Mouse (Mus musculus): ENCODE measurements around the gene F8. TPM values are rescaled to one million over a fixed set of nuclear protein-coding genes. Genes with fewer than 3 reads are reported as not detected.

F8 gene
- polyA plus RNA-seq, 1 experiment from 2014 or later: 4.2 TPM

DNA sequence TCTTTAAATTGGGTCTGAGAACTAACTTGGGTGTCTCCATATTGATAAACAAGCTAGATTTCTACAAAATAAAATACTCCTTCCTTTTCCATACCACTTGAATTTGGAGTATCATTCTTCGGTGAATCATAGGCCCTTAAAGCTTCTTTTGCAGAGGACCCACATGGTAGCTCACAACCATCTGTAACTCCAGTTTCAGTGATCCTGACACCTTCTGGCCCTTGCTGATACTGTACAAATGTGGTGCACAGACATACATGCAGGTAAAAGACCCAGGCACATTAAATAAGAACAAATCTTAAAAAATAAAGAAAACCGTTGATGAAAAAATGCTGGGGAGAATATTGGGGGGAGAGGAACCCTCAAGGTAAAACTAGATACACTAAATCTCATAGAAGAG lies 244.2 kb downstream of the F8 start:
- Histone ChIP-seq H3K4me2 (ENCODE audit: low read length) (no peak overlapping the region), H3K4me3 (replicated peaks; ENCODE audit: low read depth, low read length) (no peak overlapping the region), H3K4me1 (replicated peaks; ENCODE audit: insufficient read depth, low read length) (no peaks in the 10 kb centered on the region), H3K9me3 (replicated peaks; ENCODE audit: low read length) (no peaks in the 10 kb centered on the region), H3K27me3 (ENCODE audit: insufficient read depth, low read length) (no peaks in the 10 kb centered on the region), H3K36me3 (ENCODE audit: insufficient read depth, low read length) (no peaks in the 10 kb centered on the region), H3K27ac (no peak overlapping the region), H3K9ac (ENCODE audit: low read depth, low read length) (no peak overlapping the region)
- WGBS: 94% methylated on average over 2 of the region's 2 CpGs
- ATAC-seq (replicated peaks; ENCODE audit: low FRiP score, low read depth): no peak
- no peak for TF ChIP-seq CTCF (IDR thresholded peaks at IDR 0.05; ENCODE audit: low read depth)
- DNase-seq (ENCODE audit: low spot score): no peak

DNA sequence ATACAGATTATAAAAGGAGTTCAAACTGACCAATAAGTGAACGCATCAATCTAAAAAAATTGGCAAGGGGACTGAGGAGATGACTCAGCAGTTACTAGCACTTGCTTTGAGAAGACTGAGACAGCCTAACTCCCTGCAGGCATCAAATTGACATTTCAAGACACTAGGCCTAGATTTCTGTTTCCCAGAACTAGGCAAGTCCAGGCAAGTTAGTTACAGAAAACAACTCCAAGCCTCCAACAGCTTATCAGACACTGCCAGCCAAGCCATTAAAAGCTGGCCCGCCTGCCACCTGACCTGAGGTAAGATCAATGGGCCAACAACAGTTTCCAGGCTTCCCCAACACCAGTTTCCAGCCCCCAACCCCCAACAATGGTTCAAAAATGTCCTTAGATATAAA lies 244.7 kb downstream of the F8 start:
- TF ChIP-seq CTCF (IDR thresholded peaks at IDR 0.05; ENCODE audit: low read depth): no peak
- H3K4me2 ChIP-seq (ENCODE audit: low read length): no peak overlapping the region
- H3K9me3 ChIP-seq (replicated peaks; ENCODE audit: low read length): no peaks in the 10 kb centered on the region
- ATAC-seq (replicated peaks; ENCODE audit: low FRiP score, low read depth) (no peak), DNase-seq (ENCODE audit: low spot score) (no peak)
- no peak overlapping the region for H3K9ac ChIP-seq (ENCODE audit: low read depth, low read length)
- H3K4me3 ChIP-seq (replicated peaks; ENCODE audit: low read depth, low read length): no peak overlapping the region
- no peaks in the 10 kb centered on the region for H3K4me1 ChIP-seq (replicated peaks; ENCODE audit: insufficient read depth, low read length)
- H3K27ac ChIP-seq: no peak overlapping the region
- 82% methylated on average over 2 of the region's 2 CpGs for WGBS
- H3K36me3 ChIP-seq (ENCODE audit: insufficient read depth, low read length): no peaks in the 10 kb centered on the region
- no peaks in the 10 kb centered on the region for H3K27me3 ChIP-seq (ENCODE audit: insufficient read depth, low read length)

DNA sequence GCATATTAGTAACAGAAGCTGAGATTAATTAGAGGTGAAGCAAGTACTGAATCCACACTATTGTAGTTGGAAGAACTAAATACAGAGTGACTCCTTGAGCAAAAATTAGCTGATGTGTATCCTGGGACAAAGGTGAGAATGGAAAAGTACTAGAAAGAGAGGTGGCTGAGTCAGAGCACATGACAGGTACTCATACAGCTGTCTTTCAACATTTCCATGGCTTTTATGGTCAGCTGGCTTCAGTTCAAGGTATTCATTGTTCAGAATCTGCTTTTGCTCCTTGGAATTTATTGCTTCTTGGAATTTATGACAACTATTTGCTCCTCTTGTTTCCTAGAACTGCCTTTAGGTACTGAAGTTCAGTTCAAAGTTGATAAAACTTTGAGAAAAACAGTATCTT lies 245.5 kb downstream of the F8 start:
- no peak for TF ChIP-seq CTCF (IDR thresholded peaks at IDR 0.05; ENCODE audit: low read depth)
- H3K4me3 ChIP-seq (replicated peaks; ENCODE audit: low read depth, low read length): no peak overlapping the region
- no peak for ATAC-seq (replicated peaks; ENCODE audit: low FRiP score, low read depth)
- DNase-seq (ENCODE audit: low spot score): no peak
- no peak overlapping the region for H3K27ac ChIP-seq
- H3K9me3 ChIP-seq (replicated peaks; ENCODE audit: low read length): no peaks in the 10 kb centered on the region
- H3K9ac ChIP-seq (ENCODE audit: low read depth, low read length): no peak overlapping the region
- no peaks in the 10 kb centered on the region for H3K4me1 ChIP-seq (replicated peaks; ENCODE audit: insufficient read depth, low read length)
- no peak overlapping the region for H3K4me2 ChIP-seq (ENCODE audit: low read length)
- no peaks in the 10 kb centered on the region for H3K27me3 ChIP-seq (ENCODE audit: insufficient read depth, low read length)
- H3K36me3 ChIP-seq (ENCODE audit: insufficient read depth, low read length): no peaks in the 10 kb centered on the region

DNA sequence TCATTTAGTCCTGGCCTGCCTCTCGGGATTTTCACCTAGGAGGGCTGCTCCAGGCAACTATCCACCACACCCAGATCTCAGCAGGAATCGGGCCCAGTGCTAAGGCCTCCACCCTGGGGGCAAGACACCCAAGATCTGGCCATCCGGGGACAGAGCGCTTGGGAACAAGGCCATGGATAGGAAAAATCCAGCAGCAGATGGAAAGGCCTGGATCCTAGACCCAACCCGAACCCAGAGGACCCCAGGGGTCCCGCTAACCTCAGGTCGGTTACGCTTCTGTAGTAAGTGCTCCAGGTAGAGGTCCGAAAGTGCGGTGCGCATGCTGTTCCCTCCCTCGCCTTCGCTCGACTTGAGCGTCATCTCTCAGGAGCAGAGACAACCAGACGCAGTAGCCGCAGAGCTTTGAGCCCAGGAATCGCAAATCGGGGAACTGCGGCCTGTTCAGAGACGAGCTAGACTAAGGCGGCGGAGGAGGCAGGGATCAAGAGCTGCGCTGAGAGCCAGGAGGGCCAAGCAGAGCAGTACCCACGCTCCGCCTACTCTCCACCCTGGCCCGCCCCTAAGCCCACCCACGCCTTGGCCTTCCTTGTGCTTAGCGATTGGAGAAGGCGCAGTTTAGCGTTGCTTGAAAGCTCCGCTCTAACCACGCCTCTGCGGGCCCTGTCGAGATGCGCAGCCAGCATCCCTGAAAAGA lies 251.8 kb downstream of the F8 start, which contains the start of gene Mpp1:
TSS of gene Mpp1 (minus strand) at position 550 of the 694 bp plus-strand sequence.
- no peaks in the 10 kb centered on the region for H3K36me3 ChIP-seq (ENCODE audit: insufficient read depth, low read length)
- peak; percentile 93 for DNase-seq (ENCODE audit: low spot score)
- ATAC-seq (replicated peaks; ENCODE audit: low FRiP score, low read depth): peak; percentile 98
- H3K27ac ChIP-seq: peak within 1 kb of the TSS; percentile 77
- TF ChIP-seq CTCF (IDR thresholded peaks at IDR 0.05; ENCODE audit: low read depth): no peak
- H3K4me2 ChIP-seq (ENCODE audit: low read length): peak within 1 kb of the TSS; percentile 58
- H3K4me3 ChIP-seq (replicated peaks; ENCODE audit: low read depth, low read length): peak within 1 kb of the TSS; percentile 49
- H3K27me3 ChIP-seq (ENCODE audit: insufficient read depth, low read length): no peaks in the 10 kb centered on the region
- H3K9me3 ChIP-seq (replicated peaks; ENCODE audit: low read length): no peaks in the 10 kb centered on the region
- 36% methylated on average over 36 of the region's 36 CpGs for WGBS
- H3K4me1 ChIP-seq (replicated peaks; ENCODE audit: insufficient read depth, low read length): no peaks in the 10 kb centered on the region
- H3K9ac ChIP-seq (ENCODE audit: low read depth, low read length): peak within 1 kb of the TSS; percentile 68

DNA sequence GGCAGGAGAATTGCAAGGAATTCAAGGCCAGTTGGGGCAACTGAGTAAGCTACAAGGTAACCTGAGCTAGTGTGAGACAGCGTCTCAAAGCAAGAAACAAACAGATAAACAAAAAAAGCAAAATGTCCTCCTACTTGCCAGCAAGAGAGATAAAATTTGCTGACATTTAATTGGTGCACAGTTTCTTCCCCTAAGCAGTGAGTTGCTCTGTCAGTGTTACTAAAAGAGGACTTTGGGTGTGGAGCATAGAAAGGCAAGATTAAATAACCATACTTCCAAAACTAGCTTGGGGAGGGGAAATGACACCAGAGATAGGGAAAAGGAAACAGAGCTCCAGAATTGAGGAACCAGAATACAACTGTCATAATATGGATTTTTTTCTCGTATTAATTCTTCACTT lies 252.9 kb downstream of the F8 start:
- H3K4me2 ChIP-seq (ENCODE audit: low read length): peak overlapping the region; percentile 23
- H3K4me3 ChIP-seq (replicated peaks; ENCODE audit: low read depth, low read length): no peak overlapping the region
- H3K9ac ChIP-seq (ENCODE audit: low read depth, low read length): no peak overlapping the region
- H3K27ac ChIP-seq: no peak overlapping the region
- ATAC-seq (replicated peaks; ENCODE audit: low FRiP score, low read depth) (no peak), DNase-seq (ENCODE audit: low spot score) (peak; percentile 2)
- no peaks in the 10 kb centered on the region for H3K27me3 ChIP-seq (ENCODE audit: insufficient read depth, low read length)
- H3K4me1 ChIP-seq (replicated peaks; ENCODE audit: insufficient read depth, low read length): no peaks in the 10 kb centered on the region
- no peaks in the 10 kb centered on the region for H3K9me3 ChIP-seq (replicated peaks; ENCODE audit: low read length)
- no peaks in the 10 kb centered on the region for H3K36me3 ChIP-seq (ENCODE audit: insufficient read depth, low read length)
- WGBS: 64% methylated on average over 2 of the region's 2 CpGs
- no peak for TF ChIP-seq CTCF (IDR thresholded peaks at IDR 0.05; ENCODE audit: low read depth)

DNA sequence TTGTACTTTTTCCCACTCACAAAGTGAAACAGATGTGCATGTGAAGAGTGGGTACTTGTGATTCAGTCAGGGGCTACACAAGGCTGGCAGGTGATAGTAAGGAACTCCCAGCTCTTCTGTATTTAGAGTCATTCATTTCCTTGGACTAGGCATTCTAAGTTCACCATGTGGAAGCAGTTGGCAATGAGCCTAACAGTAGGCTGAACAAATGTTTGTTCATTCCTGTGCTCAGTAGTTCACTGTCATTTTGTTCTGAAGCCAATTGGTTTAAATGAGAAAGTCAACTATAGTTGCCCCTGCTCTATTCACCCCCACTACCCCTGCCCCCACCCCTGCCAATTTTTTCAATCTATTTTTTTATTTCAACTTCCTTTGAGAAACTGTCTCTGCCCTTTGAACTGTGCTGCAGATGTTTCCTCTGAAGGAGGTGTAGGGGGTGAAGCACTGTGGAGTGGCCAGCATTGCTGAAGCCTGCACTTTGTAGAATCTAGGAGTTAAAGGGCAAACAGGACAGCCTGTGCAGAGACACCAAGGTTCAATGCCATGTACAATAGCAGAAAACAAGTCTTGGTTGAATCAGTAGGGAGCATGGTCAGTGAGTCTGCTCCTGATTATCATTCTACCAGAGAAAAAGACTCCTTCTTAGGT lies 254.0 kb downstream of the F8 start:
- no peaks in the 10 kb centered on the region for H3K27me3 ChIP-seq (ENCODE audit: insufficient read depth, low read length)
- H3K9me3 ChIP-seq (replicated peaks; ENCODE audit: low read length): no peaks in the 10 kb centered on the region
- DNase-seq (ENCODE audit: low spot score): peak; percentile 19
- H3K4me3 ChIP-seq (replicated peaks; ENCODE audit: low read depth, low read length): no peak overlapping the region
- H3K36me3 ChIP-seq (ENCODE audit: insufficient read depth, low read length): no peaks in the 10 kb centered on the region
- H3K4me2 ChIP-seq (ENCODE audit: low read length): no peak overlapping the region
- TF ChIP-seq CTCF (IDR thresholded peaks at IDR 0.05; ENCODE audit: low read depth): no peak
- no peak overlapping the region for H3K9ac ChIP-seq (ENCODE audit: low read depth, low read length)
- H3K4me1 ChIP-seq (replicated peaks; ENCODE audit: insufficient read depth, low read length): no peaks in the 10 kb centered on the region
- H3K27ac ChIP-seq: no peak overlapping the region
- peak; percentile 52; the same call in 1 of the 2 replicates for ATAC-seq (replicated peaks; ENCODE audit: low FRiP score, low read depth)

All from kidney, postnatal 0 days (tissue).